Mouse (Mus musculus) cerebellum, adult 8-10 months (tissue): ENCODE measurements around the gene Rad51b.

Experiments
- DNase-seq: peaks from one replicate; pipeline ENCODE4 v3.0.0; 2022

The Rad51b gene

DNA sequence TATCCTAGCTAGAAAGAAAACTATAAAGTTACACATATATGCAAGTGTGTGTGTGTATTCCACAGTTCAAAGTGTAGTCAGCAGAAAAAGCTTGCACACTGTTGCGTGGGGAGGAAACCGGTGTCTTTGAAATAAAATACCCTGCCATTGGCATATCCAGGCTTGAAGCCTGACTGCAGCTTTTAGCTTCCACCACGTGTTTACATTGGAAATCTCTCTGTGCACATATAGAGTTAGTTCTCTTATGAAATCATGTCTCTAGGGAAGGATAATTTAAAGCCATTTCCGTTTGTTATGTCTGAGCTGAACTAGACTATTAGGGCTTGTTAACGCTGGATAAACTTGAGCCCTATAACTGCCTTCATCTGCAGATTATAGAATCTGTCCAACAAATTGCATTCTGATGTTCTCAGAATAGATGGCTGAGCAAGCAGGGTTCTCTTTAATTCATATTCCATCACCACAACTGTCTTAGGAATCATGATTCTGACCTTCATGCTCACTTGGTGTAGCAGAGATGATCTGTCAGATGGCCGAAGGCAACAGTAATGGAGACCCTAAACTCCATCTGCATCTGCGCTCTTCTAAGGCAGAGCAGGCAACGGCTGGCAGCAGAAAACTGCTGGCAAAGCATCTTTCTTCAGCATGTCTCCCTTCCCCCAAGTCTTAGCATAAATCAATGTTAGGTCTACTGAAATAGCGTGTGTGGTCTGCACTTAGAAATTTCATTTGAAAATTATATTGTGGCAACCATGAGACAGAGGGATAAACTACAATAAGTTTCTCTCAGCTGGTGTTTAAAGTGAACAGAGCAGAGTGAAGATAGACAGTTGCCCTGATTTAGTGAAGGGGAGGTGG is 410.7 kb downstream of the Rad51b start:
- DNase-seq, result no peak

DNA sequence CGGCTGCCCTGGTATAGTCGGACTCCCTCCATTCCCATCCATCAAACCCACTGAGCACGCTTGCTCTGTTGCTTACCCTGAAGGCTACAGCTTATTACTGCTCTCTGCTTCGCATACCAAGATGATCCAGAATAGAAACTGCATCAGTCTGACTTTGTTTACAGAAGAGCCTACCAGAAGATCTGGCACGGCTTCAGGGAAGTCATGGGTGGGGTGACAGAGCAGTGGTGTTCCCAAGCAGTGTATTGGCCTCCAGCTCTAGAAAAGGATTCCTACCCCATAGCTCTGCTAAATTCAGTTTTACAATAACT is 411.3 kb downstream of the Rad51b start:
- no peak for DNase-seq

DNA sequence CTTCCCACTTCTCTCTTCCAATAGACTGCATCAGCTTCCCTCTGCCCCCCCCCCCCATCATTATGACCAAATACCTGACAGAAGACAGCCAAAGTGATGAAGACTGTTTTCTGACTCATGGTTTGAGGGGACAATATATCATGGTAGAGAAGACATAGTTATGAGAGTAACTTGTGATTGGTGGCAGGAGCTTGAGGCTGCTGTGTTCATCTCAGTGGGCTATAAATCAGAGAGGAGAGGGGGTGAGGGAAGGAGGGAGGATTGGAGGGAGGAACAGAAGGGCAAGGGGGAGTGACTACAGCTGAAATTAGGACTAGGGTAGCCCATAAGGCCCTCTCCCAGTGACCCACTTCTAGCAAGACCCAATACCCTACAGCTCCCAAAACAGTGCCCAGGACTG is 416.2 kb downstream of the Rad51b start:
- no peak for DNase-seq

DNA sequence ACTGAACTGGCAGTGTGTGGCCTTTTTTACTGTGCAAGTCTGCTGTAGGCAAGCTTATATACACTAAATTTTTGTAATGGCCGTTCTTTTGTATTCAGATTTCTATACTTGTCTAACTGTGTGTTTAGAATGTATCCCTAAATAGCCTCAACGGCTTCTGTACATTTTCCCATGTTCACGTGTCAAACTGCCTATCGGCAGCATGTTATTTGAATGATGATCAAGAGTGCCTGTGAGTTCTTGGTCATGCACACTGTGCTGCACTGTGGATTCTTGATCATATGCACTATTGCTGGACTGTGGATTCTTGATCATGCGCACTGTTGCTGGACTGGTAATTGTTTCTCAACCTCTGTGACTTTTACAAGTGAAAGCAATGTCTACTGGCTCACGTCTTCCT is 417.4 kb downstream of the Rad51b start:
- DNase-seq, result no peak

DNA sequence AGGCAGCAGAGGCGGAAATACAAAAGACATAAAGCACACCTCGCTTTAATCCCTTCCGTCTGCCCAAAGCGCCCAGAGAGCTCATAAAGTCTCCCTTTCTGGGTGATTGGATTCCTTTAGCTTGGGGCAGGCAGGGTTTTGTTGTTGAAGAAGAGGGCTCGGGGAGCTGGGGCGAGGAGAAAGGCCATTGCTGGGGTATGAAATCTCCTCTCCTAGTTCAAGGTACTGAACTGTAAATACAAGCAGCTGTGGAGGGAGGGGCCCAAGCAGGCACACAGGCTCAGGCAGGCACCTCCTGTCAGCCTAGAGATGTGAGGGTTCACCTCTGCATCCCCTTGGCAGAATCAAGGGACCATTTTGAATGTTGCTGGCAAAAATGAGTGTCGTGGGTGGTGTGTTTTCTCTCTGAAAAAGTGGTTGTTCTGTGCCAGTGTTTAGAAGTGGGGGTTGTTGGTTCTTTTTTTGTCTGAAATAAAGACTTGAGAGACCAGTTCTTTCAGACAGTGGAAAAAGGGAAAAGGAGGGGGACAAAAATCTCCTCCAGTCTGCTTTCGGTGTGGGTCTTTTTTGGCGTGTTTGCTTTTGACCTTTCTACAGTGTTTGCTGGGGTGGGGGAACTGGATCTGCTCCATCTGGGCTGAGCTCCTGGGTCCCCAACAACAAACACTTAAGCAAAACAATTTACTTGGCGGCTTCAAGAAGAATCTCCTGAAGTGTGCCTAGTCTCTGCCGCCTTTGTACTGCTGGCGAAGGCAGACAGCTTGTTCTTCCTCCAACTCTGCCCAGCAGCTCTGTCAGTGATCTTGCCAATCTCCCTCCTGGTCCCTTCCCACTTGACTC is 418.6 kb downstream of the Rad51b start:
- DNase-seq, result no peak

DNA sequence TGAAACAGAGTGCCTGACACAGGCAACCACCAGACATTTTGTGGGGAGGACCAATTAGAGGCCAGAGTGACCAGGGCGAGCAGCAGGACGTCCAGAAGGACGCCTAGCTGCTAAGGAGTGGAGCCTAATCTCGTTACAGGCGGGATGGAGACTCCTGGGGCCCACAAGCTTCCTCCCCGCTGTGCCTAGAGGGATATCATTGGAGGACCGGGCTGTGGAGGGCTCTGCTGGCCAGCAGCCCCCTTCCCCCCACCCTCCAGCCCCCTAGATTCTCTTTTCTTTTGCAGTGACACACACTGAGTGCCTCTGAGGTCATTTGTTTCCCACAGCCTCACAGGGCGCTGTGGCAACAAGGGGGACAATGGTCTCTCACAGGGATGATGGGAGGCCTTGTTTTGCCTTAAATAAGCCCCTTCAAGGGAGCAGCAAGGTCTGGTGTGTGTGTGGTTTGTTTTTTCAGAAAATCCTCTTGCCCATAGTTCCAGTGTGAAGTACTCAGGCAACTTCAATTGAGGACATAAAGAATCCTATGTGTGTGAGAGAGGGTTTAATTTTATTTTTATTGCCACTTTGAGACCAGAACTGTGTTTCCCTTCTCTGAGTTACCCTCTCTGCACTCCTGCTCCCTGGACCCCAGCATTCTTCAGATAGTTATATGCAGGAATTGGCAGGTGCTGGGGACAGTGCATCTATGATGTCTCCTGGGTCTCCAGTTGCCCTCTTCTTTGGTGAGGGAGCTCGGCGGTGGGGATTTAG is 422.2 kb downstream of the Rad51b start:
- DNase-seq, result no peak

DNA sequence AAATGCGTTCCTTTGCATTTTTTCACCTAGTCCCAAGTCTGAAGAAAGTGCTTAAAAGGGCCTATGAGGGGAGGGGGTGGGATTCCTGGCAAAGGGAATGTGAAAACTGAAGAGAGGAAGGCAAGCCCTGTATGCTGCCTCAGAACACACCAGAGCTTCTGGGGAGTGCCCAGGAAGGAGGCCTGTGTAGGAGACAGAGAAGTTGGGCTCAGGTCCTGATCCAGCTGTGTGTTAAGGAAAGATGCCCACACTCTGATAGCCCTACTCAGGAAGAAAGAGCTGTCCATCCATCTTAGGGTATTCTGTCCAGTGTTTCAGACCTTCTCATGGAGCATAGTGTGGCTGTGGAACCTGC is 422.7 kb downstream of the Rad51b start:
- DNase-seq, result no peak

DNA sequence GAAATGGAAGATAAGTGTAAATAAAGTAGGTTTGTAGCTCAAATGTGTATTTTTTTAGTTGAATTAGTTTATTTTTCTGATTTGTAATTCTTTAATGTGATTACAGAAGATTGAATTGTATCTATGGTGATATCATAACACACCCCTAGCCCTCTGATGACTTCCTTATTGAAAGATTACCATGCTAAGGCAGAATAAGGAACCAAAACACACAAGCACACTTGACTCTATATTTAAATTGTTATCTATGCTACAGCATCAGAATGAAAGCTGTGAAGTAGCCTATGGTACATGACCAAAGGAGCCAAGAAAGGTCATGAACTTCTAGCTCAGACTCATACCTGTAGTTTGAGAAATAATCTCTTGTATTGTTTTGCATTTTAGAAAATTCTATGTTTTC is 427.8 kb downstream of the Rad51b start:
- no peak for DNase-seq

DNA sequence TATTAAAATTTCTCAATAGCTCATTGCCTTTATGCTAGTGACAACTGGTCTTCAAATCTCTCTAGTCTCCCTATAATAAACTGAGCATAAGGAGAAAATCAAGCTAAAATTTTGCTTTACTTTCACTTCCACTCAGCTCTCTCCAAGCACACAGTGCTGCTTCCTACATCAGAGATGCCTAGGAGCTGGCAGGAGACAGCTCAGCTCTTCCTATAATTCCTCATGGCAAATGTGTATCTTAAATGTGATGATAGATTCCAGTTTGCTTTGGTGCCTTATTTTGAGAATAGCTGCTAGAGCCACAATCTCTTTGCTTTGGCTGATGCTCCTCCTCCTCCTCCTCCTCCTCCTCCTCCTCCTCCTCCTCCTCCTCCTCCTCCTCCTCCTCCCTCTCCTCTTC is 428.6 kb downstream of the Rad51b start:
- DNase-seq, result no peak

DNA sequence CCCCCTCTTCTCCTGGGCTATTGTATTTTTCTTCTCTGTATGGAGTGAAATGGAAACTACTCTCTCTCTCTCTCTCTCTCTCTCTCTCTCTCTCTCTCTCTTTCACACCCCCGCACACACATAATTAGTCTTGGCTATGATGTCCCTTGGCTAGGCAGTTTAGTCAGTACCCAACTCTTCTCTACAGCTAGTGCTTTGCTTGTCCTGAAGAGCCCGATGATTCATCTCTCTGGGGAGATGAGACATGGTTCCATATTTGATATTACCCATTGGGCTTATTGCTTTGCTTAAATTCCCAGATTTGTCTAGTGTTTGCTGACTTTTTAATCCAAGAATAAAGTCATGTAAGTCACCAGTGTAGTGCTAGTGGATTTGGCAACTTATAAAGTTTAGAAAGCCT is 429.0 kb downstream of the Rad51b start:
- no peak for DNase-seq

DNA sequence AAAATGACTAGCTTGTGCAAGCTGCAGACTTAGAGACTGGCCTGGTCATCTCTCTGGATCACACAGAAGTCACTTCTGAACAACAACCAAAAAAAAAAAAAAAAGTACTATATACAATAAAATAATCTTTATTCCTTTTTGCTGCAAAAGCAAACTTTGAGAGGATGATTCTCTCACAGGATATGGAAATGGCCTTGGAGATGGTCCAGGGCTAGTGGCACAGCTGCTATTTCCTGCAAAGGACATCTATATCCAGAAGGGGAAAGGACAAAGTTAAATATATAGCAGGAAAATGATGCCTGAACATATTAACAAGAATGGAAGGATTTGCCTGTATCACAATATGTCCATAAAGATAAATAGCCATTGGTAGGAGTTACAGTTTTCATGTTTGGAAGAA is 429.9 kb downstream of the Rad51b start:
- DNase-seq, result no peak

DNA sequence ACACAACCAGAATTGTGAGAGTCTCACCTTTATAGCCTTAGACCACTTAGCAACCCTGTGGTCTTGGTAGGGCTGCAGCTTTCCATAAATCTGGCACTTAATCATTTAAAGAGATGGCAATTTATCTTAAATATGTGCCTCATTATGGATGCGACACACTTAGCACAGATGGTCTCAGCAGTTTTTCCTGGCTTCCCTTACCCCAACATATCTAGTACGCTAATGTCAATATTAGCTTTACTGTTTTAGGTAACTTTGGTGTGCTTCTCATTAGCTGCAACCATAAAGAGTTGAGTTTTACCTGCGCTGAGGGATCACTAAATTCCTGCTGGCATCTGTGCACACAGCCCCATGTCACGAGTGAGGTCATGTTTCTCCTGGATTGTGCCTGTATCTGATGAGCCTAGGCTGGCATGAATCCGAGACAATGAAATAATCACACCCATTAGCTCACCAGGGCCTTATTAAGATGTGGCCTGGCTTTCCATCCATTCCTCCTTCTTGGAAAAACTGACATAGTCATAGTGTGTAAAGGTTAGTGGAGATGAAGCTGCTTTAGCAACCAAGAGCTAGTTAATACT is 432.9 kb downstream of the Rad51b start:
- no peak for DNase-seq

DNA sequence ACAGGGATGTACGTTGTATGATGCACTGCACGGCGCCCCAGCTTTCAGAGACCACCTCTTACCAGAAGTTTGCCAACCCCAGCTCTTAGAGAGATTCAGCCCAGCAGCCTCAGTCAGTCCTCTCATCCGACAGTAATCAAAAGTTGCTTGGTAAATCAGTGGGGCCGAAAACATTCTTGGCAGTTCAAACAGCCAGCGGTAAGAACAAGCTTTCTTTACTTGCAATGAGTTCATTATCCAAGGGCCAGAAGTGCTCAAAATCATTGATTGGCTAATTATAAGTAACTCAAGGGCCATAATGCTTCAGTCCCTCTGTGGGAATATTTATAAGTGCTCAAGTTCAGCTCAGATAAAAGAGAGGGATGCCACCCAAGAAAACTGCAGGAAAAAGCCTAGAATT is 434.8 kb downstream of the Rad51b start:
- no peak for DNase-seq

DNA sequence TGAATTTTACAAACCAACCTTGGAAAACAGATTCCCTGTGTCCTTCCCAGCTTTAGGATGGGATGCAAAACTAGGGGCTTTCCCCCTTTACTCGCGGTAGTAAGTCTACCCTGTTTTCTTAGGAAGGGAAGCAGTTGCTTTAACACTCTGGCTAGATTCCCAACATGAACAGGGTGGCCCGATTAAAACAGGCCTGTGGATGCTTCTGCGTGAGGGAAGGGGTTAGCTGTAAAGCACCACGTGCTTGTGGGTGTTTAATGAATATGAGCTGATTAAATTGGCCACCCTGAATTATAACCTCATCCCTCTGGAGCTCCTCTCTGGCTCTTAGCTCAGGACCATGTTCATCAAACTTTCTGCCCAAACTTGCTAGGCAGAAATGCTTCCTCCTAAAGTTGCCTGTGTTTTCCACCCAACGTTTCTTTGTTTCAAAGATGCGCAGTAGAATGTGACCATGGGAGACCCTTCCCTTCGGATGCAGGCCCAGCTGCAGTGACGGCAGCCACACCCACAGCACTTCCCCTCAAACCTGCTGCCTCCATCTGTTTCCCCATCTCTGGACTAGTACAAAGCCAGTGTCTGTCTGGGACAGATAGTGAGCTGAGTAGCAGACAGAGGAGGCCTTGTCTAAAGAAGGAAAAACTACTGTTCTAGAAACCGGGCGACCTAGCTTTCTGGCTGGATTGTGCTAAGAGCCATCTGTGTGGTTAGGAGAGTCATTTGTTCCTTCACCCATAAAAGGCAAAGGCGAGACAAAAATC is 435.5 kb downstream of the Rad51b start:
- DNase-seq, result no peak

DNA sequence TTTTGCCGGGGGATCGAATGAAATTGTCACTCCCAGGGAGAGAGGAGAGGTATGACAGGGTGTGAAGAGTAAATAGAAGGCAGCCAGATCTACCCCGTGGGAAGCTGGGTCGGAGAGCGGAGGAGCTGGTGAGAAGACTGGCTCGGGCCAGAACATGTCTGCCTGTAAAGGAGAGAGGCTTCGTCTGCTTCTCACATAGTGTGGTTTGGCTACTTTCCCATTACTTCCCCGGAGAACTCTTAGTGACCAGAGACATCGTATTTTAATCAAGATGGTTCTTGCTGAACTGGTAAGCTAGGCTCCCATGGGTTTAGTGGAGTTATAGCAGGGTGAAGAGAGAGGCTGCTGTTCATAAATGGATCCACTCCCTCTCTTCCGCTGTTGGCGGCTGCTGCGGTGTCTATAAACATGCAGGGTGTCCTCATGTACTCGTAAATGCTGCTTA is 438.3 kb downstream of the Rad51b start:
- no peak for DNase-seq

DNA sequence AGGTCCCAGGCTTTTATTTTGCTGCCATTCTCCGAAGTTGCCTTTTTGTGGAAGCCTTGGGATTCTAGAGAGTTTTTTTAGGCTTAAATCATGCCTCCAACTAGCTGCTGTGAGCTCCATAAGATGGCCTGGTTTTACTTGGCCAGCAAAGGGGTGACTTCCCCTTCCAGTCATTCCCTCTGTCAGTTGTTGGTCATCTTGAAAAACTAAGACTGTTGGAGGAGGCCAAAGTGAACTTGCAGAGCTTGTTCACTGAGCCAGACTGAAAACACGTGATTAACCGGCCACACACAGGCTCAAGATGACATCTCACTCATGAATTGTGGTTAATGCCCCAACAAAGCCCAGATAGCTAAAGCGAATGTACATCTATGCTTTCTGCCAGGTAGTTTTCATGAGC is 438.8 kb downstream of the Rad51b start:
- DNase-seq, result no peak

DNA sequence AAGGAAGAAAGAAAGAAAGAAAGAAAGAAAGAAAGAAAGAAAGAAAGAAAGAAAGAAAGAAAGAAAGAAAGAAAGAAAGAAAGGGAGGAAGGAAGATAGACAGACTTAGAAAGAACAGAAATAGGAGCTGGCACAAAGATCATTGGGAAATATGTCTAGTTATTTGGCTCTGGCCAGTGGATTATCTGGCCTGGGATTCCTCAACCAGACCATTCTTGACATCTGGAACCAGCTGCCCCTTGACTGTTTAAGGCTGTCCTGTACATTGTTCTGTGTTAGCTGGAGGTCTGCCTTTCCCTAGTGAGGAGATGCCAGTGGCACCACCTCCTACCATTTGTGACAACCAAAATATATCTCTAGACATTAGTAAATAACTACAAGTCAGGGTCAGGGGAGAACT is 441.6 kb downstream of the Rad51b start:
- no peak for DNase-seq

DNA sequence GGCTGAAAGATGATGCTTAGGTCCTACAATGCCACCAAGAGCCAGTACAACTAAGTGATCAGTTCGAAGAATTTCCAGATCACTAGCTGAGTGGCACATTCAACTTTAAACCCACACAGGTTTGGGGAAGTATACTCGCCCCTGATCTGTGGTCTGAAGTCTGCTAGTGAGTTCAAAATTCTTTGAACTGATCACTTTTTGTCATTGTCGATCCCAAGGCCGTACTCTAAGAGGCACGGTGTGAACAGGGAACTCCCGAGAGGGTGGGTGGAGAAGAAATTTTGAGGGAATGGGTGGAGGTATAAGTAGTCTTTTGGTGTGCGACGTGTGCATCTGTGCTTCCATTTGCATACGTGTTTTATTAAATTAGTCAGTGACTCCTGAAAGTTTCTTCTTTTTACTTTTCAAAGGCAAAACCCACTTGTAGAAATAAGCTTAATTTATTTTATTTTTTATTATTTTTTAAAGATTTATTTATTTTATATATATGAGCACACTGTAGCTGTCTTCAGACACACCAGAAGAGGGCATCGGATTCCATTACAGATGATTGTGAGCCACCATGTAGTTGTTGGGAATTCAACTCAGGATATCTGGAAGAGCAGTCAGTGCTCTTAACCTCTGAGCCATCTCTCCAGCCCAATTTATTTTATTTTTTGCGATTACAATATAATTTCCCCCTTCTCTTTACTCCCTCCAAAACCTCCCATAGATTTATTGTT is 443.0 kb downstream of the Rad51b start:
- no peak for DNase-seq

DNA sequence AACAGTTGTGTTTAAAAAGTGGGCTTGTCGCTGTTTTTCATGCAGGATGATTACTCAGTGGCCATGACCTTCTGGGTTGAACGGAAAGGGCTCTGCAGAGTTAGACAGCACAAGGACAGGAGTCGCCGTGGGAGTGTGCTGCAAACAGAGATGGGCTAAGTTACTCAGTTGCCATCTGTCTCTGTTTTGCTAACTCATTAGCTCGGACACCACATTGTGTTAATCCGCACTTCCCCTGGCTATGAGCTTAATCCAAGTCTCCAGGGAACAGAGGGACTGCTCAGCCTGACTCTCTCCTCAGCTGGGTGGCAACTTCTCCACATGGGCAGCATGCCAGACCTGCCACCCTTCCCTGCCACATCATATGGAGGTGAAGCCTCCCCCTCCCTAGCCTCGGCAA is 445.1 kb downstream of the Rad51b start:
- DNase-seq, result no peak

DNA sequence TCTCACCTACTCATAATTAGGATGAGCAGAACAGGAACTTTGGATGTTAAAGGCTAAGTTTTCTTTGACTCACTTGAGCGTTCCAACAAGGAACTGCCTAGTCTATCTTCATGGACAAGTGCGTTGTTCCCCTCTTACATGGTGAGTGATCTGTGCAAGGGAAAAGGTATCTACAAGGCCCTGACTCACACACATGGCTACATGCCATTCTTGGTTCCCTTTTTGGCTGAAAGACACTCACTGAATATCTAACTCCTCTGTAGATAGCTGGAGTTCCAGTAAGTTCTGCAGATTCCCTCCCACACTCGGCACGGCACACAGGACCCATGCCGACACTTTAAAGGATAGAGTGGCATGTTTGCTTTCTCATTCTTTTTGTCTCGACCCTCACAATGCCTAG is 447.0 kb downstream of the Rad51b start:
- DNase-seq, result no peak

DNA sequence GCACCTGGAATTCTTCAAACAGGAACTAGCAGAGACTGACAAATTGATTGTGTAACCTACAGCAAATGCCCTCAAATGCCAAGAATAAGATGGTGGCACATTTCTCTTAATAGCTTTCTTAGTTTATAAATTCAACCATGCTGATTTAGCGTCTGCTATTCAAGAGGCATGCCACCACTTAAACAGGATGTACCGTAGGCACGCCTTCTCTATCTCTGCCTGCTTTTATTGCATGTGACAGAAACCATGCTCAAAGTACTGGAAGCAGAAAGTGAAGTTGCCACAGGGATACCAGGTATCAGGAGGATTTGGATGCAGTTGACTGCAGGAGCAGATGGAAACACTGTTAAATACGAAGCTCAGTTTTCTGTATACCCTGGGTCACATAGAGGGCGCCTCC is 448.1 kb downstream of the Rad51b start:
- no peak for DNase-seq
